Mouse (Mus musculus) v-Abl transformed pro-B cells (cell line): ENCODE measurements at regions not wholly inside any gene's neighbourhood (a gene's known extent, or its start where the extent isn't known, plus 50 kb on each side); places are given as distances from the start of the nearest gene placed in this dataset.

Experiments used
- in situ Hi-C, 2 experiments: fragments of 400-800 bp; cut with MboI; formaldehyde crosslinking; loops; one replicate each; pipeline ENCODE4 v1.15.1; 2025; ENCODE audit not compliant: unreplicated experiment in 2 of 2

- in situ Hi-C loops, result no loop called here
These were observed 113.7 kb upstream of the Thy1 start for GRCm38 (mm10) chr9:43929312-43930036.

GRCm38 (mm10) chr9:43930037-43930404, 113.2 kb upstream of the Thy1 start:
- in situ Hi-C loops, result no loop called here

GRCm38 (mm10) chr9:43930476-43930875, 112.7 kb upstream of the Thy1 start:
- in situ Hi-C loops, result no loop called here

GRCm38 (mm10) chr9:43934012-43934690, 109.0 kb upstream of the Thy1 start:
- in situ Hi-C loops, result no loop called here

GRCm38 (mm10) chr9:43934691-43935064, 108.5 kb upstream of the Thy1 start:
- in situ Hi-C loops, result no loop called here

DNA sequence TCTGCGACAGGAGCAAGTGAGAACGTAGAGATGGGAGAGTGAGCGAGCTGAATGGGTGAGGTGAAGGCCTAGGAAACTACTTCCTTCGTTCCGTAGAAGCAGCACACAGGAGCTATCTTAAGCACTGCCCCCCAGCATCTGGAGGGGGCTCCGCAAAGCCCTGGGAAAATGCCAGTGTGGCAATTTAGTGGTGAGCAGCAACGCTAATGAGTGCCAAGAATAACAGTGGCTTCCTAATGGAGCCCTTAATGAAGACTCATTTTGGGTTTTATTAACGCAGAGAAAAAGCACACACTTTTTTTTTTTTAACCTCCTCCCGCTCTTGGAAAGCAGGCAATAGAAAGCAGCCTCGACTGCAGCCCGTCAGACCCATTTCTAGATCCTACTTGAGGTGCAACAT, 103.8 kb upstream of the Thy1 start:
- in situ Hi-C loops, result no loop called here

- in situ Hi-C loops, result no loop called here
These were observed 101.0 kb upstream of the Thy1 start for GRCm38 (mm10) chr9:43942147-43942546.

DNA sequence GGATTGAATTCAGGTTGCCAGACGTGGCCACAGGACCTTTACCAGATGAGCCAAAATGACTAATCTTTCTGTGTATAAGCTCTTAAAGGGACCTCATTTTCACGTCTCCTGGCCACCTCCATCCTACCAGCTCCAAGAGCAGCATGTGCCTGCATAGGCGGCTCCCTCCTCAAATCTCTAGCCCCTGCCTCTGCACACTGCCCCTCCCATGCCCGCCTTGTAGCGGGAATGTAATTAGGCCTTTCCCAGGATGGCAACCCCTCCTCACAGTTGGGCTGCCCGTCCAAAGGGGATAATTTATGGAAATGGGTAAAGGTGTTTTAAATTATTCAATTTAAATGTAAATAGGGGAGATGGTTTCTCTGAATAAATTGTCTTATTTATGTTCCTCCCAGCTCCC, 99.7 kb upstream of the Thy1 start:
- in situ Hi-C loops, result no loop called here

- in situ Hi-C loops, result no loop called here
These were observed 98.1 kb upstream of the Thy1 start for GRCm38 (mm10) chr9:43944816-43945741.

DNA sequence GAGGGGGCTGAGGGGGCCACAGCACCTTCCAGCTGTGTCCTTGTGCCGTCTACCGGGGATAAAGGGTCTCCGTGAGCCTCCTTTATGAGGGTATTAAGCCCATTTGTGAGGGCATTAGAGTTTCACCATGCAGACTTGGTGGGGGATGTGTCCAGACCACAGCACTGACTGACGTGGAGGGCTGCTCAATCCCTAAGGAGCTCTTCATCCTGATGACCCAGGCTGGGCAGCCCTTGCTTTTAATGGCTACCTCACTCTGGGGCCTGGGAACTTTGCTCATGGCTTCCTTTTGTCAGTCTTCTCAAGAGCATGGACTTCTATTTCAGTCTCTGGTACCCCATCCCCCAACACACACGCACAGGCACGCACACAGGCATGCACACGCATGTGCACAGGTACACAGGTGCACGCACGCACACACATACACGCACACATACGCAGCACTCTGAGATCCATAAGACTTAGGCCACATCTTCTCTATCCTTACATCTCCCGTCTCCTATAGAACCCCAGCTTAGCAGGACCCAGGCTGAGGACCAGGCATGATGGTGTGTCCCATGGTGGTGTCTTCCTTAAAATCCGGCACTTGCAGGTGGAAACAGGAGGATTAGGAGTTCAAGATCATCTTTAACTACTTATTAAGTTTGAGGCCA, 97.1 kb upstream of the Thy1 start:
- in situ Hi-C loops, result no loop called here

DNA sequence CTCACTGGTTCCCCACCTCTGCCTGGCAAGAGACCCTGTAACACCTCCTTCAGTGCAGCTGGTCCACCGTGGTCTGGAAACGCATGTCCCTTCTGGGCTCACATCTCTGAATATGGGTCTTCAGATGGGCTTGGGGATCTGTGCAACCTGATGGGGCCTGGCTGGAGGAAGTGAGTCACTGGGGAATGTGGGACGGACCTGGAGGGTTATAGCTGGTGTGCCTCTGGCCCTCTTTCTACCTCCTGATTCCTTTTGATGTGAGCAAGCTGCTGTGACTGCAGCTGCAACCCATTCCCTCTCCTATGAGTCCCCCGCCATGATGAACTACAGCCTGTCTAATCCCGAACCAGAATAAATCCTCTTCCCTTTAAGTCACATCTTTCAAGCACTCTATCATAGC, 96.1 kb upstream of the Thy1 start:
- in situ Hi-C loops, result no loop called here

GRCm38 (mm10) chr9:43947490-43948150, 95.6 kb upstream of the Thy1 start:
- in situ Hi-C loops, result no loop called here

GRCm38 (mm10) chr9:43953128-43953527, 90.1 kb upstream of the Thy1 start:
- in situ Hi-C loops, result loop anchor here (25.0 kb wide), 4 partner anchors 816 to 1966 kb away; no protein-coding TSS in a partner anchor

DNA sequence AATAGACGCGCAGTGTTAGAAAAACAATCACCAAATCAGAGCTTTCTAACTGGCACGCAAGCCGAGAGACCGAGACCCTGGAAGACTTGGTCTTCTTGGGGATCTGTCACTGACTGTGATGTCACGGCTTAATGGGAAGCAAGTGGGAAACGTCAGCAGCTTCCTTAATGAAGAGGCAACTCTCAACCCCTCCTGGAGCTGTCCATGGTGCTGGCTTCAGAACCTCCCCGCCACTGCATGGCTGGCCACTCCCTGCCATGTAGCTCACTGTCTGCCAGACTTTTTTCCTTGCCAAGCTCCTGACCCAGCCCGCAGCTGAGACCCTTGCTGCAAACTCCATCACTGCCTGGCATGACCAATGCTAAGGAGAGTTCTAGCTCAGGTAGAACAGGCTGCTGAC, 83.6 kb upstream of the Thy1 start:
- in situ Hi-C loops, result loop anchor here (25.0 kb wide), 4 partner anchors 822 to 1972 kb away; no protein-coding TSS in a partner anchor

DNA sequence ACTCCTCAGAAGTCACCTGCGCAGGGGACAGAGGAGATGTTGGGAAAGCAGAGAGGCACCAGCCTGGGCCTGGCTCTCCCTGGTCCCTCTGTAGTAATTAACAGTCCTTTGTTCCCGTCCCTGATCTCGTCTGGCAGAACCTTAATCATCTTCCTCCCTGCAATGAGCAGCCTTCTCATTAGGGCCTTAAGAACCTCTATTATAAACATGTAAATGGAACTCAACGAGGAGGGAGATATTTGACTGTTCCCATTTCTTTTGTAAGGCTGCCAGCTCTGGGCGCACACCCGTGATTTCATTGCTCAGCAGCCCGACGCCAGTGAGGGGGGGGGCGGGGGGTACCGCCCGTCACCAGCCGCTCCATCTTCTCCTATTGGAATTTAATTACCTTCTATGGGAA, 81.8 kb upstream of the Thy1 start:
- in situ Hi-C loops, result loop anchor here (25.0 kb wide), 4 partner anchors 824 to 1974 kb away; no protein-coding TSS in a partner anchor

- in situ Hi-C loops, result loop anchor here (25.0 kb wide), 4 partner anchors 828 to 1978 kb away; no protein-coding TSS in a partner anchor
These were observed 78.0 kb upstream of the Thy1 start for GRCm38 (mm10) chr9:43965171-43965570.

DNA sequence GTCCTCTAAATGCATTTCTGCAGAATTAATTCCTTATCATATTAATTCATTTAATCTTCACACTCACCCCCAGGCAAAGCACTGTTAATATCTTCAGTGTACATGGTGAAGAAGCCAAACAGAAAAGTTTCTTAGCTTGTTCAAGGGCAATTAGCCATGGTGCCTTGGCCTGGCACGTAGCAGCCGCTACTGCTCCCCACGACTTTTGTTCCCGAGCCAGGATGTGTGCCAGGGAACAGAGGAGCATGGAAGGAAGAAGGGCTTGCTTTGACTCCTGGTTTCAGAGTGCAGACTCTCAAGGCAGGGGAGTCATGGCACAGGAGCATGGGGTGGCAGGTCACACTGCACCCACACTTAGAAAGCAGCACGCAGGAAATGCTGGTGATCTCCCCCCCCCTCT, 77.4 kb upstream of the Thy1 start:
- in situ Hi-C loops, result loop anchor here (25.0 kb wide), 4 partner anchors 829 to 1979 kb away; no protein-coding TSS in a partner anchor

GRCm38 (mm10) chr9:43970043-43970795, 73.0 kb upstream of the Thy1 start:
- in situ Hi-C loops, result loop anchor here (5.0 to 25.0 kb wide), 9 partner anchors 633 to 1983 kb away; no protein-coding TSS in a partner anchor

- in situ Hi-C loops, result loop anchor here (5.0 to 25.0 kb wide), 9 partner anchors 634 to 1984 kb away; no protein-coding TSS in a partner anchor
These were observed 72.3 kb upstream of the Thy1 start for GRCm38 (mm10) chr9:43970858-43971257.
